In genomic region chr14:101588209-101588991, GRCm38 (mm10) we compare ENCODE assay signal across 8 mouse cellular contexts. TPM values are rescaled to one million over a fixed set of nuclear protein-coding genes. Genes with fewer than 3 reads are reported as not detected.
A peak's percentile ranks its signal among the peaks of the same experiment; 100 is the strongest.
DNase-seq lines count a peak whose midpoint lies in the region; ATAC-seq and TF ChIP-seq lines count a peak whose summit lies in the region.
"Not testable (repeated sequence)": the region's sequence is repeated elsewhere in the genome, so short reads cannot be mapped to it uniquely, and the experiment has no call there.
"Had no signal": no experiment of that assay in that cellular context is flagged by ENCODE, and none has a peak within 500 bp of the region (broad histone marks: within the 10 kb centered on the region; RNA-seq: fewer than 3 reads in every experiment).

No protein-coding gene starts in this region.

- not testable (repeated sequence) for H3K36me3 ChIP-seq in embryonic facial prominence, embryonic 11.5 days (replicated peaks; ENCODE audit: control insufficient read depth, insufficient read depth, low read depth, low read length); heart, embryonic 14.5 days (ENCODE audit: control insufficient read depth, insufficient read depth, low read length); heart, postnatal 0 days (replicated peaks; ENCODE audit: control insufficient read depth, insufficient read depth, low read length); kidney, embryonic 16.5 days (ENCODE audit: insufficient read depth, low read length); lung, embryonic 14.5 days (ENCODE audit: insufficient read depth)

- H3K27me3 ChIP-seq in embryonic facial prominence, embryonic 11.5 days (ENCODE audit: control insufficient read depth, insufficient read depth, low read length); heart, embryonic 14.5 days (ENCODE audit: control insufficient read depth, insufficient read depth, low read length); heart, postnatal 0 days (ENCODE audit: control insufficient read depth, insufficient read depth, low read length); kidney, embryonic 16.5 days (ENCODE audit: insufficient read depth, low read length); lung, embryonic 14.5 days (ENCODE audit: insufficient read depth, low read length): not testable (repeated sequence)

- H3K9me3 ChIP-seq in embryonic facial prominence, embryonic 11.5 days (replicated peaks; ENCODE audit: control insufficient read depth, low read length); heart, embryonic 14.5 days (ENCODE audit: control insufficient read depth, low read length); heart, postnatal 0 days (replicated peaks; ENCODE audit: control insufficient read depth, low read length); kidney, embryonic 16.5 days (ENCODE audit: low read length); lung, embryonic 14.5 days (ENCODE audit: low read depth, low read length): not testable (repeated sequence)

- TF ChIP-seq EP300 in heart, postnatal 0 days (IDR thresholded peaks at IDR 0.05; ENCODE audit: low read depth): not testable (repeated sequence)

- DNase-seq in embryonic facial prominence, embryonic 11.5 days (ENCODE audit: low spot score); heart, postnatal 0 days (ENCODE audit: low spot score); lung, embryonic 14.5 days: not testable (repeated sequence)
- DNase-seq in heart, adult 11 months: peak; percentile 66

- H3K4me1 ChIP-seq in embryonic facial prominence, embryonic 11.5 days (ENCODE audit: control insufficient read depth, insufficient read depth, low read length); kidney, embryonic 16.5 days (ENCODE audit: insufficient read depth, low read length); lung, embryonic 14.5 days (ENCODE audit: insufficient read depth): not testable (repeated sequence)
- H3K4me1 ChIP-seq in heart, embryonic 14.5 days (ENCODE audit: control insufficient read depth in 2 of 2, insufficient read depth in 2 of 2, low read length in 2 of 2): peaks cover 10 to 38% of the 10 kb centered on the region in 2 experiments
- H3K4me1 ChIP-seq in heart, postnatal 0 days (ENCODE audit: control insufficient read depth, insufficient read depth): peaks cover 22% of the 10 kb centered on the region

- H3K27ac ChIP-seq in embryonic facial prominence, embryonic 11.5 days (replicated peaks; ENCODE audit: low read depth, low read length); heart, postnatal 0 days (ENCODE audit: low read depth); kidney, embryonic 16.5 days (ENCODE audit: low read length); lung, embryonic 14.5 days (ENCODE audit: low read depth): not testable (repeated sequence)
- 0 out of 4 replicates have a peak overlapping the region, but pooled peaks have one; percentile 16 to 19 for H3K27ac ChIP-seq in heart, embryonic 14.5 days (replicated peaks in 1 of 2; ENCODE audit: control insufficient read depth in 1 of 2, insufficient read depth in 1 of 2, low read depth in 2 of 2, low read length in 2 of 2)

- peak; percentile 73; the same call in 1 of the 2 replicates for ATAC-seq in embryonic facial prominence, embryonic 11.5 days (replicated peaks; ENCODE audit: insufficient number of reproducible peaks, low FRiP score, low TSS enrichment, low read depth)
- ATAC-seq in heart, embryonic 14.5 days (ENCODE audit: insufficient number of reproducible peaks, insufficient read depth, low FRiP score, low read depth); heart, postnatal 0 days (ENCODE audit: insufficient read depth, low read depth): not testable (repeated sequence)
- peak; percentile 57; the same call in 1 of the 2 replicates for ATAC-seq in kidney, embryonic 16.5 days (ENCODE audit: low FRiP score, low TSS enrichment)
- peak; percentile 62; the same call in 1 of the 2 replicates for ATAC-seq in lung, embryonic 14.5 days (ENCODE audit: insufficient read depth)
- ATAC-seq in megakaryocyte progenitor cell, adult 5-6 weeks (replicated peaks; ENCODE audit: poor library complexity): peak; percentile 27; the same call in 1 of the 2 replicates

- H3K4me3 ChIP-seq in embryonic facial prominence, embryonic 11.5 days (ENCODE audit: low read depth, low read length); heart, embryonic 14.5 days (ENCODE audit: control insufficient read depth in 1 of 2, insufficient read depth in 1 of 2, low read depth in 1 of 2, low read length in 2 of 2); heart, postnatal 0 days (ENCODE audit: low read depth, low read length); kidney, embryonic 16.5 days (ENCODE audit: low read length); lung, embryonic 14.5 days (ENCODE audit: low read depth, low read length): not testable (repeated sequence)

- not testable (repeated sequence) for H3K4me2 ChIP-seq in embryonic facial prominence, embryonic 11.5 days (ENCODE audit: low read depth, low read length); kidney, embryonic 16.5 days (replicated peaks; ENCODE audit: low read depth, low read length); lung, embryonic 14.5 days
- H3K4me2 ChIP-seq in heart, embryonic 14.5 days (ENCODE audit: low read length): peak overlapping the region; percentile 32
- H3K4me2 ChIP-seq in heart, postnatal 0 days (ENCODE audit: low read depth, low read length): 0 out of 2 replicates have a peak overlapping the region, but pooled peaks have one; percentile 1

- not testable (repeated sequence) for TF ChIP-seq CTCF in heart, postnatal 0 days (IDR thresholded peaks at IDR 0.05; ENCODE audit: low read depth); lung, embryonic 14.5 days (IDR thresholded peaks at IDR 0.05; ENCODE audit: low read depth)

- WGBS in embryonic facial prominence, embryonic 11.5 days: 71% methylated on average over 2 of the region's 4 CpGs
- 60% methylated on average over 2 of the region's 4 CpGs for WGBS in heart, embryonic 14.5 days
- WGBS in heart, postnatal 0 days: 64% methylated on average over 2 of the region's 4 CpGs
- 89% methylated on average over 2 of the region's 4 CpGs for WGBS in kidney, embryonic 16.5 days
- WGBS in lung, embryonic 14.5 days: 66% methylated on average over 2 of the region's 4 CpGs

- H3K9ac ChIP-seq in embryonic facial prominence, embryonic 11.5 days (replicated peaks; ENCODE audit: low read length); heart, embryonic 14.5 days (ENCODE audit: low read length); heart, postnatal 0 days (replicated peaks; ENCODE audit: low read depth, low read length); kidney, embryonic 16.5 days (replicated peaks; ENCODE audit: low read length); lung, embryonic 14.5 days: not testable (repeated sequence)

RNA-seq across cellular contexts. Expression of gene Tbc1d4, which starts 20.6 kb away (rescaled TPM):
- 5.8 and 7.3 TPM in 2 replicates for polyA plus RNA-seq in embryonic facial prominence, embryonic 11.5 days (2014; fragmentation: Nextera tagmentation; extraction: Ambion mirVana)
- 20.5 and 23.9 TPM in 2 replicates for polyA plus RNA-seq in heart, embryonic 14.5 days (2014; fragmentation: Nextera tagmentation; extraction: Ambion mirVana)
- total RNA-seq in heart, postnatal 0 days (2014; rRNA removed; ENCODE audit: low replicate concordance): 43.7 and 53.6 TPM in 2 replicates
- 16.8 and 18.4 TPM in 2 replicates for polyA plus RNA-seq in heart, postnatal 0 days (2015; fragmentation: Nextera tagmentation; extraction: Ambion mirVana)
- 22.0 and 23.0 TPM in 2 replicates for polyA plus RNA-seq in kidney, embryonic 16.5 days (2015; fragmentation: Nextera tagmentation; extraction: Ambion mirVana)
- polyA plus RNA-seq in lung, embryonic 14.5 days (2014; fragmentation: Nextera tagmentation; extraction: Ambion mirVana): 12.4 and 13.0 TPM in 2 replicates
- total RNA-seq in megakaryocyte progenitor cell, adult 5-6 weeks (2015): 9.4 and 11.5 TPM in 2 replicates
- total RNA-seq in megakaryocyte progenitor cell, adult 5-6 weeks (2017): 7.5 and 8.1 TPM in 2 replicates
- polyA plus RNA-seq: G1E had no signal

RNA-seq across cellular contexts. Expression of gene Commd6, which starts 52.1 kb away (rescaled TPM):
- 94.6 and 97.7 TPM in 2 replicates for polyA plus RNA-seq in embryonic facial prominence, embryonic 11.5 days (2014; fragmentation: Nextera tagmentation; extraction: Ambion mirVana)
- 79.4 and 91.8 TPM in 2 replicates for polyA plus RNA-seq in heart, embryonic 14.5 days (2014; fragmentation: Nextera tagmentation; extraction: Ambion mirVana)
- 20.7 and 29.1 TPM in 2 replicates for total RNA-seq in heart, postnatal 0 days (2014; rRNA removed; ENCODE audit: low replicate concordance)
- polyA plus RNA-seq in heart, postnatal 0 days (2015; fragmentation: Nextera tagmentation; extraction: Ambion mirVana): 74.8 and 77.2 TPM in 2 replicates
- polyA plus RNA-seq in kidney, embryonic 16.5 days (2015; fragmentation: Nextera tagmentation; extraction: Ambion mirVana): 94.7 and 97.1 TPM in 2 replicates
- polyA plus RNA-seq in lung, embryonic 14.5 days (2014; fragmentation: Nextera tagmentation; extraction: Ambion mirVana): 75.3 and 88.6 TPM in 2 replicates
- total RNA-seq in megakaryocyte progenitor cell, adult 5-6 weeks (2015): 45.3 and 59.3 TPM in 2 replicates
- 21.8 and 39.9 TPM in 2 replicates for total RNA-seq in megakaryocyte progenitor cell, adult 5-6 weeks (2017)
